Mouse (Mus musculus): ENCODE measurements around the gene Vmn1r26.
"Not testable (repeated sequence)": the region's sequence is repeated elsewhere in the genome, so short reads cannot be mapped to it uniquely, and the experiment has no call there.

Gene Vmn1r26

GRCm38 (mm10) chr6:58015059-58015458 lies at the start of gene Vmn1r26:
TSS of gene Vmn1r26 (minus strand) at chr6:58015159.
- DNase-seq (ENCODE audit: low spot score) = no peak

- DNase-seq (ENCODE audit: low spot score) = no peak
Observed at GRCm38 (mm10) chr6:58044025-58044424, 29.1 kb upstream of the Vmn1r26 start.

- DNase-seq (ENCODE audit: low spot score) = not testable (repeated sequence)
Observed at GRCm38 (mm10) chr6:58017478-58017877, 2.5 kb upstream of the Vmn1r26 start.

DNA sequence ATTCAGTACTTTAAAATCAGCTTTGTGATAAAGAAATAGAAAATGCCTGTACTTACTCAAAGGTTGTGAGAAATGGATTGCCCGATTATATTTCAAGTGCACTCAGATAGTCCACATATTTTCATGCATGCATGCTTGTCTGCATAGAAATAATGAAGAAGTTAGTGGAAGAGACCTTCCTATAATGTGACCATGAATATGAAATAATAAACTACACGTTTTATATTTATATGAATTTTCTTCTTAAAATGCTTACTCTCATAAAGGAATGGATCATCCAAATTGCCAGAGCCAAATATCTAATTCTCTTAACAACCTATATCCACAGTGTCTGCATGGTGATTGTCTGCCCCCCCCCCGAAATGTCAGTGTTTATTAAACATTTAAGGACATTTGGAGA lies 34.2 kb downstream of the Vmn1r26 start, which contains the start of gene Vmn1r25:
TSS of gene Vmn1r25 (minus strand) at position 101 of the 400 bp plus-strand sequence.
- DNase-seq (ENCODE audit: low spot score) = no peak

- not testable (repeated sequence) for DNase-seq (ENCODE audit: low spot score)
Observed at GRCm38 (mm10) chr6:57961403-57961802, 53.6 kb downstream of the Vmn1r26 start, which contains the start of gene Vmn1r24. TSS of gene Vmn1r24 (minus strand) at chr6:57961503.

Data from ovary, postnatal 36 days (tissue).